Mouse (Mus musculus): ENCODE measurements around the gene Syt7. TPM values are rescaled to one million over a fixed set of nuclear protein-coding genes. Genes with fewer than 3 reads are reported as not detected.

Gene Syt7
- polyA plus RNA-seq, 1 experiment from 2014 or later = 1.4 TPM

GRCm38 (mm10) chr19:10404424-10404823, 15.5 kb downstream of the Syt7 start:
- Histone ChIP-seq H3K4me2 (no peak overlapping the region), H3K9ac (ENCODE audit: low read depth, low read length) (no peak overlapping the region), H3K4me1 (replicated peaks; ENCODE audit: control insufficient read depth, insufficient read depth, low read length) (no peaks in the 10 kb centered on the region), H3K9me3 (ENCODE audit: control insufficient read depth, low read length) (no peaks in the 10 kb centered on the region), H3K36me3 (ENCODE audit: control insufficient read depth, insufficient read depth, low read length) (no peaks in the 10 kb centered on the region), H3K4me3 (ENCODE audit: low read depth, low read length) (no peak overlapping the region), H3K27ac (ENCODE audit: low read depth, low read length) (no peak overlapping the region), H3K27me3 (replicated peaks; ENCODE audit: control insufficient read depth, insufficient read depth, low read length) (0 out of 2 replicates have a peak, but pooled peaks cover 3% of the 10 kb centered on the region)
- 75% methylated on average over 10 of the region's 10 CpGs for WGBS
- DNase-seq (ENCODE audit: low spot score) = no peak
- no peak for ATAC-seq (replicated peaks; ENCODE audit: low FRiP score)

- 56% methylated on average over 2 of the region's 2 CpGs for WGBS
- Histone ChIP-seq H3K27me3 (replicated peaks; ENCODE audit: control insufficient read depth, insufficient read depth, low read length) (0 out of 2 replicates have a peak, but pooled peaks cover 3% of the 10 kb centered on the region), H3K4me1 (replicated peaks; ENCODE audit: control insufficient read depth, insufficient read depth, low read length) (no peaks in the 10 kb centered on the region), H3K9ac (ENCODE audit: low read depth, low read length) (no peak overlapping the region), H3K36me3 (ENCODE audit: control insufficient read depth, insufficient read depth, low read length) (no peaks in the 10 kb centered on the region), H3K4me3 (ENCODE audit: low read depth, low read length) (no peak overlapping the region), H3K4me2 (no peak overlapping the region), H3K9me3 (ENCODE audit: control insufficient read depth, low read length) (no peaks in the 10 kb centered on the region), H3K27ac (ENCODE audit: low read depth, low read length) (no peak overlapping the region)
- ATAC-seq (replicated peaks; ENCODE audit: low FRiP score) (no peak), DNase-seq (ENCODE audit: low spot score) (no peak)
Observed at GRCm38 (mm10) chr19:10404911-10405310, 16.0 kb downstream of the Syt7 start.

GRCm38 (mm10) chr19:10413701-10414242, 24.9 kb downstream of the Syt7 start:
- peaks cover 16% of the 10 kb centered on the region for H3K27me3 ChIP-seq (replicated peaks; ENCODE audit: control insufficient read depth, insufficient read depth, low read length)
- no peaks in the 10 kb centered on the region for H3K4me1 ChIP-seq (replicated peaks; ENCODE audit: control insufficient read depth, insufficient read depth, low read length)
- no peaks in the 10 kb centered on the region for H3K9me3 ChIP-seq (ENCODE audit: control insufficient read depth, low read length)
- peak overlapping the region; percentile 34 for H3K4me2 ChIP-seq
- ATAC-seq (replicated peaks; ENCODE audit: low FRiP score) (no peak), DNase-seq (ENCODE audit: low spot score) (no peak)
- 6% methylated on average over 19 of the region's 19 CpGs for WGBS
- H3K9ac ChIP-seq (ENCODE audit: low read depth, low read length) = no peak overlapping the region
- no peak overlapping the region for H3K27ac ChIP-seq (ENCODE audit: low read depth, low read length)
- H3K4me3 ChIP-seq (ENCODE audit: low read depth, low read length) = no peak overlapping the region
- no peaks in the 10 kb centered on the region for H3K36me3 ChIP-seq (ENCODE audit: control insufficient read depth, insufficient read depth, low read length)

GRCm38 (mm10) chr19:10415508-10415907, 26.6 kb downstream of the Syt7 start:
- Histone ChIP-seq H3K27ac (ENCODE audit: low read depth, low read length) (no peak overlapping the region), H3K27me3 (replicated peaks; ENCODE audit: control insufficient read depth, insufficient read depth, low read length) (peaks cover 23% of the 10 kb centered on the region), H3K4me3 (ENCODE audit: low read depth, low read length) (no peak overlapping the region), H3K4me2 (no peak overlapping the region), H3K9ac (ENCODE audit: low read depth, low read length) (no peak overlapping the region), H3K4me1 (replicated peaks; ENCODE audit: control insufficient read depth, insufficient read depth, low read length) (no peaks in the 10 kb centered on the region), H3K36me3 (ENCODE audit: control insufficient read depth, insufficient read depth, low read length) (no peaks in the 10 kb centered on the region), H3K9me3 (ENCODE audit: control insufficient read depth, low read length) (no peaks in the 10 kb centered on the region)
- DNase-seq (ENCODE audit: low spot score) (no peak), ATAC-seq (replicated peaks; ENCODE audit: low FRiP score) (no peak)
- WGBS = 64% methylated on average over 5 of the region's 5 CpGs

GRCm38 (mm10) chr19:10416889-10417288, 28.0 kb downstream of the Syt7 start:
- H3K9ac ChIP-seq (ENCODE audit: low read depth, low read length) = no peak overlapping the region
- no peak for ATAC-seq (replicated peaks; ENCODE audit: low FRiP score)

GRCm38 (mm10) chr19:10417436-10417835, 28.5 kb downstream of the Syt7 start:
- ATAC-seq (replicated peaks; ENCODE audit: low FRiP score) = no peak
- no peak overlapping the region for H3K27ac ChIP-seq (ENCODE audit: low read depth, low read length)

More at GRCm38 (mm10) chr19:10416889-10417288, 28.0 kb downstream of the Syt7 start:
- DNase-seq (ENCODE audit: low spot score) = no peak
- Histone ChIP-seq H3K4me3 (ENCODE audit: low read depth, low read length) (no peak overlapping the region), H3K9me3 (ENCODE audit: control insufficient read depth, low read length) (no peaks in the 10 kb centered on the region), H3K4me1 (replicated peaks; ENCODE audit: control insufficient read depth, insufficient read depth, low read length) (no peaks in the 10 kb centered on the region), H3K4me2 (no peak overlapping the region), H3K27me3 (replicated peaks; ENCODE audit: control insufficient read depth, insufficient read depth, low read length) (peaks cover 37% of the 10 kb centered on the region), H3K36me3 (ENCODE audit: control insufficient read depth, insufficient read depth, low read length) (no peaks in the 10 kb centered on the region), H3K27ac (ENCODE audit: low read depth, low read length) (no peak overlapping the region)
- WGBS = 57% methylated on average over 8 of the region's 8 CpGs

GRCm38 (mm10) chr19:10421986-10422976, 33.4 kb downstream of the Syt7 start:
- DNase-seq (ENCODE audit: low spot score) = no peak
- H3K9me3 ChIP-seq (ENCODE audit: control insufficient read depth, low read length) = no peaks in the 10 kb centered on the region
- H3K4me2 ChIP-seq = peak overlapping the region; percentile 57
- WGBS = 4% methylated on average over 52 of the region's 53 CpGs
- H3K36me3 ChIP-seq (ENCODE audit: control insufficient read depth, insufficient read depth, low read length) = no peaks in the 10 kb centered on the region
- H3K9ac ChIP-seq (ENCODE audit: low read depth, low read length) = no peak overlapping the region; the same call in 1 of the 2 replicates
- peak overlapping the region; percentile 20; the same call in 1 of the 2 replicates for H3K4me3 ChIP-seq (ENCODE audit: low read depth, low read length)
- H3K27ac ChIP-seq (ENCODE audit: low read depth, low read length) = no peak overlapping the region
- H3K4me1 ChIP-seq (replicated peaks; ENCODE audit: control insufficient read depth, insufficient read depth, low read length) = peaks cover 5% of the 10 kb centered on the region; the same call in 1 of the 2 replicates
- peaks cover 52% of the 10 kb centered on the region for H3K27me3 ChIP-seq (replicated peaks; ENCODE audit: control insufficient read depth, insufficient read depth, low read length)
- ATAC-seq (replicated peaks; ENCODE audit: low FRiP score) = no peak

More at GRCm38 (mm10) chr19:10417436-10417835, 28.5 kb downstream of the Syt7 start:
- Histone ChIP-seq H3K36me3 (ENCODE audit: control insufficient read depth, insufficient read depth, low read length) (no peaks in the 10 kb centered on the region), H3K4me3 (ENCODE audit: low read depth, low read length) (no peak overlapping the region), H3K27me3 (replicated peaks; ENCODE audit: control insufficient read depth, insufficient read depth, low read length) (peaks cover 39% of the 10 kb centered on the region), H3K9me3 (ENCODE audit: control insufficient read depth, low read length) (no peaks in the 10 kb centered on the region), H3K4me1 (replicated peaks; ENCODE audit: control insufficient read depth, insufficient read depth, low read length) (no peaks in the 10 kb centered on the region), H3K4me2 (no peak overlapping the region), H3K9ac (ENCODE audit: low read depth, low read length) (no peak overlapping the region)
- 66% methylated on average over 12 of the region's 12 CpGs for WGBS
- DNase-seq (ENCODE audit: low spot score) = no peak

GRCm38 (mm10) chr19:10424751-10425150, 35.9 kb downstream of the Syt7 start:
- H3K4me3 ChIP-seq (ENCODE audit: low read depth, low read length) = no peak overlapping the region
- whole genome bisulfite sequencing = 65% methylated on average over 1 of the region's 1 CpGs
- H3K9ac ChIP-seq (ENCODE audit: low read depth, low read length) = no peak overlapping the region
- H3K27ac ChIP-seq (ENCODE audit: low read depth, low read length) = no peak overlapping the region
- ATAC-seq (replicated peaks; ENCODE audit: low FRiP score) (no peak), DNase-seq (ENCODE audit: low spot score) (no peak)
- peaks cover 49% of the 10 kb centered on the region for H3K27me3 ChIP-seq (replicated peaks; ENCODE audit: control insufficient read depth, insufficient read depth, low read length)
- H3K36me3 ChIP-seq (ENCODE audit: control insufficient read depth, insufficient read depth, low read length) = no peaks in the 10 kb centered on the region
- no peaks in the 10 kb centered on the region for H3K9me3 ChIP-seq (ENCODE audit: control insufficient read depth, low read length)
- no peak overlapping the region for H3K4me2 ChIP-seq
- H3K4me1 ChIP-seq (replicated peaks; ENCODE audit: control insufficient read depth, insufficient read depth, low read length) = peaks cover 5% of the 10 kb centered on the region; the same call in 1 of the 2 replicates
